Mouse (Mus musculus): Measurements from ENCODE around the gene Nsun2. TPM values are rescaled to one million over a fixed set of nuclear protein-coding genes. Genes with fewer than 3 reads are reported as not detected.
"Not testable (repeated sequence)": the region's sequence is repeated elsewhere in the genome, so short reads cannot be mapped to it uniquely, and the experiment has no call there.

Gene Nsun2
- polyA plus RNA-seq, 1 experiment: 92.2 TPM

DNA sequence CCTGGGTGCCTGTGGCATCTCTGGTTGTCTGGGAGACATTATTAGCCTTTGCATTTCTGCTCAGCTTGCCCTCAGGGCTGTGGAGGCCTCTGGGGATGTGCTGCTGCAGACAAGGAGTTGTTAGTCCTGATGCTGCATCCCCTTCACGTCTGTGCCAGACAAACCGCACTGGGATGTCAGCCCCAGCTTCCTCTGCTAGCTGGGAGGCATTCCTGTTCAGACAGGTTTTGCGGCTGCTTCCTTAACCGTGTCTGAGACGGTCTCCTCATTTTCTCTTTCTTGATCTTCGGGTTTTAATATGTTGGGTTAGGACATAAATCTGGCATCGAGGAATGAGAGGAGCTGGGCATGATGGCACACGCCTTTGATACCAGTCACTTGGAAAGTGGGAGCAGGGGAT, 58.7 kb downstream of the Nsun2 start:
- DNase-seq (ENCODE audit: low read depth): peak; percentile 89

DNA sequence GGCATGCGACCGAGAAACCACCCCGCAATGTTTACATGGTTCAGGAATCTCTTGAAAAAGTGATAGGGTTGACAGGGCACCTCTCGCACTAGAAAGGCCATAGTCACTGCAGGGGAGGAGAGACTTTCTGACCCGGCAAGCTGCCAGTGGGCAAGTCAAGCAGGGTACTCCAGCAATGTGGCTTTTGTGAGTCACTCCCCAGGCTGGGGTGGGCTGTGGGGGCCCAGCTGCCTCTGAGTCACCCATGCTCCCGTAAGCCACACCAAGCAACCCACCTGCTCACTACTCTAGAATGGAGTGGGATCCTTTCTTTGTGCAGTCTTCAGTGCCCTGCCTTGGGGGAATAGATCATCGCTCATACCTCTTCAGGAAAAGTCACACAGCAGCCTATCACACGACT, 59.9 kb downstream of the Nsun2 start:
- DNase-seq (ENCODE audit: low read depth): no peak

DNA sequence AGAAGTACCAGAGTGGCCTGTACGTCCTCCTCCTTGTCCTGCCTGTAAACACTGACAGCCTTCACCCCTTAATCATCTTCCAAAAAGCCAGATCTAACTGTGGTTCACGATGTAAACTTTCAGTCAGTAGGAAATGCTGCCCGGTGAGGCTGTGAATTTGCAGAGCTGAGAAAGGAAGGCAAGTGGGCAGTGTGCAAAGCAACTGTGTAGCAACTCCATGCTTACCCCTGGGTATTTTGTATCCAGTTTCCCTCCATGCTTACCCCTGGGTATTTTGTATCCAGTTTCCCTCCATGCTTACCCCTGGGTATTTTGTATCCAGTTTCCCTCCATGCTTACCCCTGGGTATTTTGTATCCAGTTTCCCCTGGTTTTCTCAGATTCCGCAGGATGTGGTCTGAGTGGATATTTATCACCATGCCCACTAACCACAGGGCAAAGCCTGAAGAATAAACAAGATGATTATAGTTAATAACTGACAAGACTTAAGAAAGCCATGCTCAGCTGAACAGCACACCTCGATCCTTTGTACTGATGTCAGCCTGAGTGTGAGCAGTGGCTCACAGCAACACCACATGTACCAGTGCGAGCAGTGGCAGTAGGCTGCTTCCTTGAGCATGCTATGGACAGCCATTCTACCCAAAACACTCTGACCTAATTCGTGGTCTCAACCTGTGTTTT, 61.2 kb downstream of the Nsun2 start:
- no peak for DNase-seq (ENCODE audit: low read depth)

DNA sequence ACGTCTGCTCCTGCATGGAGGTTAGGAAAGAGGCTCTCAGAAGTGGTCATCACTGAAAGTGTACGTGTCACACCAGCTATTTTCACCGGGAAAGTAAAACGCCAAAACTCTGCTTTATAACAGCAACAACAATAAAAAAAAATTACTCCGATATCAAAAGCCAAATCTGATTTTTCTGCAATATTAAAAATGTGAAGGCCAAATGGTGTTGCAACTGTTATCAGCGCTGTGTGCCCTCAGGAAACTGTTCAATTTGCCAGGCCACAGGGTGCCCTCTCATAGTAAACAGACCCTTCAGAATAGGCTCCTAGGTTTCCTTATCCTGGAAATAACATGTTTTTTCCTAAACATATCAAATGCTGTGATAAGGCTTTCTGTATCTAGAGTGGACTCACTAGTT, 62.4 kb downstream of the Nsun2 start:
- DNase-seq (ENCODE audit: low read depth): no peak

DNA sequence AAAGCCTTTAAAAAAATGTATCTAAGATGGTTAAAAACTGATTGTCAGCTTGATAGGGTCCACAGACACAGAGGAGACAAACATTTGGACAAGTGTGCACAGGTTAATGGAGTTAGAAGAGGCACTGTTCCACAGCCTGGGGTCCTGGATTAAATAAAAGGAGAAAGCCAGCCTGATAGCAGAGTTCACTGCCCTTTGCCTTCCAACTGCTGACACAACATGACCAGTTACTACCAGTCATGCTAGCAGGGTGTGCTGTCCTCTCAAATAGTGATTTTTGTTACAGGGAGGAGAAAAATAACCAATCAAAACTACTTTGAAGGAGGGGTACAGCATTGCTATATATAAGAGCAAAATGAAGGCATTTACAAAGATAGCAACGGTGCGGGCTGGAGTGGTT, 63.0 kb downstream of the Nsun2 start:
- DNase-seq (ENCODE audit: low read depth): no peak

DNA sequence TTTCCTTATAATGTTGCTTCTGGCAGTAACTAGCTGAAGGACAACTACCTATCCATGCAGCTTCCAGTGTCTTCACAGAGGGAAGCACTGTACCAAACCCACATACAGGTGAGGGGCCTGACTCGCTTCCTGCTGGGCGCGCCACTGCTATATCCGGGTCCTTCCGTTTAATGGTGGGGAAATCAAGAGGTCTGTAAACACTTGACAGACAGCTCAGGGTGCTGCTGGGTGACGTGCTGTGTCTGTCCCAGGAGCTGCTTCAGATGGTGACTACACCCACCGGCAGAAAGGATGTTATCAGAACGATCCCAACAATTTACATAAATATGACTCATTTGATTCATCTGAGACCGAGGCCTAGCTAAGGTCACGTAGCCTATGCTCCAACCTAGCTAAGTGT, 65.3 kb downstream of the Nsun2 start:
- DNase-seq (ENCODE audit: low read depth): no peak

DNA sequence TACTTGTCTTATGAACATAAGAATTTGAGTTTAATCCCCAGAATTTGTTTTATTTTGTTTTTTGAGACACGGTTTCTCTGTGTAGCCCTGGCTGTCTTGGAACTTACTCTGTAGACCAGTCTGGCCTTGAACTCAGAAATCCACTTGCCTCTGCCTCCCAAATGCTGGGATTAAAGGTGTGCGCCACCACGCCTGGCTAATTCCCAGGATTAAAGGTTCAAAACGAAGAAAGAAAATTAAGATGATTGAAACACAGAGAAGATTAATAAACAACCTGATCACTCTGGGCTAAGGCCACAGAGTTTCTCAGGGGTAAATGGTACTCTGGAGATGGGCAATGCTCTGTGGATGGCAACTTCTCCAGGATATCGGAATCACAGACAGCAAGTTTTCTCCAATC, 67.3 kb downstream of the Nsun2 start:
- DNase-seq (ENCODE audit: low read depth): not testable (repeated sequence)

DNA sequence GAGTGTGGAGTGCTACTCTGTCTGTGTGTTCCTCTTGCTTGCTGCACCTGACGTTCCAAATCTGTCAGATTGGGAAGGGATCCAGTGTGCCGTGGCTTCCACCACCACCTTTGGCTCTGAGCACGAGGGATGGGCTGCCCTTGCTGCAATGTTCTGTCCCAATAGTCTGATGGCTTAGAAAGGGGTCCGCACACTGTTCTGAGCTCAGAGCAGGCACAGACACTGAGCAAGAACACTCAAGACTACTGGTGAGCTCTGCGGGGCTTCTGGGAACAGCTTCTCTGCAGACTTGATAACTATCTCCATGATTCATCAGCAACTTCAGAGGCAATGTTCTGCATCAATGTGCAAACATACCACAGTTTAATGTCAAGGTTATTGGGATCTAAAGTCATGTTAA, 67.8 kb downstream of the Nsun2 start:
- DNase-seq (ENCODE audit: low read depth): no peak

DNA sequence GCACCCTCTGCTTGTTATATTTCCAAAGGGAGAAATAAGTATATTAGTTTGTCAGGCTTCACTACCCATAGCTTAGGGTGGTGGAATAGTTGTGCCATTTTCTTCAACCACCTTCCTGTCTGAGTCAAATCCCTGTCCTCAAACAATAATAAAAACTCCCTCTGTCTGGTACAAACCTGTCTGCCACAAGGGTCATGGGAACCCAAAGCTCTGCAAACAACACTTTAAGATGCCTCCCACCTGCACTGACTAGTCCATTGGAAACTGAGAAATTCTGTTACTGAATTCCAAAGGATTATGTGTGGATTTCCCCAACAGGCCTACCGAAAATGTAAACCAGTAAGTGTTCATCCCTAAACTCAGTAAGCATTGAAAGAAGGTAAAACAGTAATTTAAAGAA, 71.1 kb downstream of the Nsun2 start:
- DNase-seq (ENCODE audit: low read depth): no peak

DNA sequence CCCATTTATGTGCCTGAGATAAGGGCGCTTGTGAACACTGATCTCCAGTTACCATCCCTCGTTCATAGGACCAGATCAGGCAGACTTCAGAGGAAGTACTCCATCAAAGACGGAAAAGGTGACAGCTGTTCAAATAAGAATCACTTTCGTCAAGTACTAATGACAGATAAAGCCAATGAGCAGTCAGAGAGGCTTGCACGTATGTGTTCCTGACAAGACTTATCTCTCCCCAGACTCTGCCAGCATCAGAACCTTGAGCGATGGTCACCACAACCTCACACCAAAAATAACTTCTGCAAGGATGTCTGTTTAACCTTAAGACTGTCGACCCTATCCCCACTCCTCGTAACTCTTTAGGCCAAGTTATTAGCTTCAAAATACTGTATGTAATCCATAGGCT, 75.2 kb downstream of the Nsun2 start:
- DNase-seq (ENCODE audit: low read depth): no peak

DNA sequence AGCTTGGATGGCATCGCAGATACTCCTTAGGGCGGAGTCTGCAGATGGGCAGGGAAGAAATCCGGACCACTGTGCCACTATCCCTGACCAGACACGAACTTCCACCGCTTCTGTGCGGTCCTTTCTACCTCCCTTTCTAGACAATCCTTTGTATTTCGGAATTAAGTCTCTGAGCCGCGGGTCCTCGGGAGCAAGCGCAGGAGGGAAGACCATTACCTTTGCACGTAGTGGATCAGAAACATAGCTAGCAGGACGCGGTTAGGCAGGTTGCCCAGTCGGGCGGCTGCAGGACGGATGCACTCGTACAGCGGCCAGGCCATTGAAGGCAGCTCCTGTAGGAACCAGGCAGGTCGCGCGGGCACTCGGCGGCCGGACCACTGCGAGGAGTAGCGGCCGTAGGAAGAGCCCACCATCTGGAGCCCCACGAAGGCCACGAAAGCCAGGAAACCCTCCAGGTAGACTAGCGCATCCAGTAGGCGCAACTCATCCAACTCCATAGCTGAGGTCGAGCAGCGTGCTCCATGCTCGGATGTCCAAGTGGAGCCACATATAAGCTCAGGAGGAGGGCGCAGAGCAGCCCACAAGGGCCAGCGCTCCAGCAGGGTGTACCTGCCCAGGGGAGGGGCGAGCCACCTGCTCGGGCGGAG, 77.3 kb downstream of the Nsun2 start:
- no peak for DNase-seq (ENCODE audit: low read depth)

DNA sequence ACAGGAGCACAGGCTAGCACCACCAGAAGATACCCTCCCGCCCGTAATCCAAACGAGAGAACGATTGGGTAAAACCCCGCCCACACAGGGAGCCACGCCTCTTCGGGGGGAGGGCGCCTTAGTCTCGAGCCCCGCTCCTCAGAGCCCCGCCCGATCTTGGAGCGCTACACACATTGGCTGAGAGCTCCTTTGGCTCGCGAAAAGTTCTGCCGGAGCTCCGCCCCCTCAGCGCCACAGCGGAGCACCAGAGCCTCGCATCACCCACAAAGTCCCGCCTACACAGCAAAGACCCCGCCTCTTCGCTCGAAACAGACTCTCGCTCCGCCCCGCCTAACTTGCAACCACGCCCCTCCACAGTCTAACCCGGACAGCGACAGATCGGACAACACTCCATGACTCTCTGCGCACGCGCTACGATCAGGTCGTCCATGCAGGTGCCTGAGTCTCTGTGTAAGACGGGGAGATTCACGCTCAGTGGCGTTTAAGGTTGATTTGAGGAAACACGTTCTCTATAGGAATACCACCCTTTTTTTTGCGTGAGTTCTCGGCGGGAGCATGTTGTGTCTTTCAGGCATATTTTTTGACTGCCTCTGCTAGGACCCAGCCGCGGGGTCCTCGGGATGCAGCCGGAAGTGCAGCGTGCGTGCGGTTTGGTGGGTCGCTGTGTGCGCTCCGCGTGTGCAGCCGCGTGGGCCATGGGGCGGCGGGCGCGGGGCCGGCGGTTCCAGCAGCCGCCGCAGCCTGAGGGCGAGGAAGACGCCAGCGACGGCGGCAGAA, 78.0 kb downstream of the Nsun2 start, which contains the start of gene Srd5a1:
Gene Srd5a1, minus strand, starts transcription at position 45 of the 777 bp plus-strand sequence.
- DNase-seq (ENCODE audit: low read depth): peak; percentile 98

DNA sequence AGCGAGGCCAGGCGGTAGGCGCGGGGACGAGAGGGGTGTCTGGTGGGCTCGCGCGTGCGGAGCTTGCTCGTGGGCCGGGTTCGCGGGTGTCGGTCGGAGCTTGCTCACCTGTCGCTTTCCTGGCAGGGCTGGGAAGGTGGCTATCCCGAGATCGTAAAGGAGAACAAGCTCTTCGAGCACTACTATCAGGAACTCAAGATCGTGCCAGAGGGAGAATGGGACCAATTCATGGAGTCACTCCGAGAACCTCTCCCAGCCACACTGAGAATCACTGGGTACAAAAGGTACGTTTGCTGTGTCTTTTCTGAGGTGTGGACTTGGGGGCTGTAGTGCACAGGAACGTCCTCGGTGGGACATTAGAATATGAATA, 78.6 kb downstream of the Nsun2 start:
- DNase-seq (ENCODE audit: low read depth): no peak

DNA sequence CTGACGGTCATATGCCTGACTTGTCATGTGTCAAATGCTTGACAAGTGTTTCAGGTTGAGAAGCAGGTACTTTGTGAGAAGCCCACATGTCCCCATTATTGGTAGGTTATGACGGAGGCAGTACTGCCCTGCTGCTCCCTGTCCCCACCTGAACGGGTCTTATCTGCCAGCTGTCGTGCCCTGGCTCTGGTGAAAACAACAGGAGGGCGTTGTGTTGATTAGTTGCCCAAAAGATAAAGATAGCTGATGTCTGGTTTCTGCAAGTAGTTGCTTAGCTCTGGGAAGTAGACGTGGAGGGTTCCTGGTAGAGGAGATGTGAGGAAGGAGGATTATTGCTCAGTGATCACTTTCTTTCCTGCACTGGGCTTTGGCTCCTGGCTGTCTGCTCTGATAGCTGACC, 83.2 kb downstream of the Nsun2 start:
- DNase-seq (ENCODE audit: low read depth): no peak

DNA sequence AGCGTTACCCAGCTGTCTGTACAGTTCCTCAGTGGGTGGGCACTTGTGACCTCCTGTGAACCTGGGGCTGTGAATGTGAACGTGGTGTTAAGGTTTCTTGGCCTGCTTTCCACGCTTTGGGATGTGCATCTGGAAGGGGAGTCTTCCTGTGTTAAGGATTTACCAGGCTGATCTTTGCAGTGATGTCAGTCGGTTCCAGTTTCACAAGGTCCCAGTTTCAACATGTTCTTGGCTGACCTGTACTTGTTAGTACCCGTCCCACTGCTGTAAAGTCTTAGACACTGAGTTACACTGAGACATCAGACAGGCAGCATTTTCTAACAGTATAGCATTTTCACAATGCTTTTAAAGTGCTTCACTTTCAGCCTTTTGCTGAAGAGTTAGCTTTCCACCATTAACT, 90.3 kb downstream of the Nsun2 start:
- DNase-seq (ENCODE audit: low read depth): peak; percentile 82

DNA sequence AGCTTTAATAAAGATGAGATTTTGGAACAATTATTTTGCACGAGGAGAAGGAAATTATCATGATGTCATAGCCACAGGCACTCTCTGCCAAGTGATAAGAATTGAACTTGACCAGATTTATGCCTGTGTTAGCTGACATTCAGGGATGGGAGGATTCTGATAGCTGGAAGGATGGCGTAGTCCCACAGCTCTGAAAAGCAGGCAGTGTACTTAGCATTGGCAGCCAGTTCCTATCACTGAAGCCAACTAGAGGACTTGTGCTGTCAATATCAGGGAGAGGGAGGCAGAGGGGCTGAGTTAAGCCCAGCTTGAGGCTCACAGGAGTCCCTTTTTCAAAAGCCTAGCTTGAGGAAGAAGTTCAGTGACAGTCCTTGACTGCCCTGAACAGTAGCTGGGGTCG, 91.0 kb downstream of the Nsun2 start:
- no peak for DNase-seq (ENCODE audit: low read depth)

DNA sequence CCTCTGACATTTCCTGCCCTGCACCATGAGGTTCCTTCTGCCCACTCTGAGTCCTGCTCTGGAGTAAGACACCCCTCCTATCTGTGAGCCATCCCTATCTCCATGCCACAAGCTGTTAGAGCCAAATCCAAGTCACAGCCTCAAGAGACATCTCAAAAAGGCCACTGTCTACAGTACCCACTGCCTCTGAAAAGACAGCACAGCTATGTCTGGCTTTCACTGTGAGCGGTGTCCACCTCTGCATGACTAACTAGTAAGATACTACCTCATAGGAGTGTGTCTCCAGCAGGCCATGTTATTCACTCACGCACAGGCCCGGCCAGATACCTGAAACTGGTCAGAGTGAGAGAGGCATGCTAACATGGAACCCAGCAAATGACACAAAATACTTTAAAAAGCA, 94.4 kb downstream of the Nsun2 start:
- DNase-seq (ENCODE audit: low read depth): no peak

DNA sequence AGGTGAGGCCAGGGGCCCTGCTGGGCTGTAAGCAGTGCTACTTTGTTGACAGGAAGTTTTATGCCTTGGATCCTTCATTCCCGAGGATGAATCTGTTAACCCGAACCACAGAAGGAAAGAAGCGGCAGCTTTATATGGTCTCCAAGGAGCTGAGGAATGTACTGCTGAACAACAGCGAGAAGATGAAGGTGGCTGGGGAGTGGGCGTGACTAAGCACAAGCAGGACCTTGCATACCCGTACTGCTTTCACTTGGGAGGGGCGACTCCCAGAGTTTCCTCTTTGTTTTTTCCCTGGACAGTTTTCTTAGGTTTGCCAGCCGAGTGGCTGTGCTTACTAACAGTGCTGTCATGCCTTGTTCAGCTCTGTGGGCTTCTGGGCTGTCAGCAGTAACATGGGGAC, 97.0 kb downstream of the Nsun2 start:
- DNase-seq (ENCODE audit: low read depth): no peak

DNA sequence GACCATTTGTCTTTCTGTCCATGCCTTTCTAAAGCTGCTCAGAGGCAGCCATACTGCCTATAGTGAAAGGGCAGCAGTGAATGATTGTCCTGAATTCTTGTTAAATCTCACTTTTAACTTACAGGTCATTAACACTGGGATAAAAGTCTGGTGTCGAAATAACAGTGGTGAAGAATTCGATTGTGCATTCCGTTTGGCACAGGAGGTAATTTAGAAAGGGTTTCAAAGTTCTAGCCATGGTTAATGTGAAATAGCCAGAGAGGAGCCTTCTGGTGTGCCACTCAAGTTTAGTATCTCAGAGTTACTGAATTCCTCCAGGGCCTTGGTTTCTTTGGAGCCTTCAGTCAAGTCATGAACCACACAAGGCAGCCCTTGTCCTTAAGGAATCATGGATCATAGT, 97.6 kb downstream of the Nsun2 start:
- no peak for DNase-seq (ENCODE audit: low read depth)

DNA sequence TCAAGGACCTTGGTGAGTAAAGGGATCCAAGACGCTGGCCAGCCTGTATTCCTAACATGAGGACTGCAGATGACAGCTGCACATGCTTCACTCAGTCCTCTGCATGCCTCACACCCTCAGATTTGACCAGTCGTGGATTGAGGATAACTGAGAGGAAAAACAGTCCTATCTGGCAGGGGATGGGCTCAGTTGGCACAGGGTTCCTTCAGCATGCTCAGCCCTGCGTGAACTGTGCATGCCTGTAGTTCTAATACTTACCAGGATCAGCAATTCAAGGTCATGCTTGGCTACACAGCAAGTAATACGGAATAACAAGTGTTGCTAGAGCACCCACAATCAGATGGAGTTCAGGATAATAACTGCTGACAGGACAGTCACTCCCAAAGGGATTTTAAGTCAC, 98.1 kb downstream of the Nsun2 start:
- no peak for DNase-seq (ENCODE audit: low read depth)

DNA sequence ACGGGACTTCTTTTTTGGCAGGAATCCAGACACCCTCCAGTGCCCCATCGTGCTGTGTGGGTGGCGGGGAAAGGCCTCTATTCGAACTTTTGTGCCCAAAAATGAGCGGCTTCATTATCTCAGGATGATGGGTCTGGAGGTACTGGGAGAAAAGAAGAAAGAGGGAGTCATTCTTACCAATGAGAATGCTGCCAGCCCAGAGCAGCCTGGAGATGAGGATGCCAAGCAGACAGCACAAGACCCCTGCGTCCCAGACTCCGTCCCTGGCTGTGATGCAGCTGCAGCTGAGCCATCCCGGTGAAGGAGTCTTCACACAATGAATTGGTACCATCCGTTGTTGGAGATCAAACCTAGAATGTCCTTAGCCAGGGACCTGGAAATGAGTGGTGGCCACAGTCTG, 100.0 kb downstream of the Nsun2 start:
- no peak for DNase-seq (ENCODE audit: low read depth)

DNA sequence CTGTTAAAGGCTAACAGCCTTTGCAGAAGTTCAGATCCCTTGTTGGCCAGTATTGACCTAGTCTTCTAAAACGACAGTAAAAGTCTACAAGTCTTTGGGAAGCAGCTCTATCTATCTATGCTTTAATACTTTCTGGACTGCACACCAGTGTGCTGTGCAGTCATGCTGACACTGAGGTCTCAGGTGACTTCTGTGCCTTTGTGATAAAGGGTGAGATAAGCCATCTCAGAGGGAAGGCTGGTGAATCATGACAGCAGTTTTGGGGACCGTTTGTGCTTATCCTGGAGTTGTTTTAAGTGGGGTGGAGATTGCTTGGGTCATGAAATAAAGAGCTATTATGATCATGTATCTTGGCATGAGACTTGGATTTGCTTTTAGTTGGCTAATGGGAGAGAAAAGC, 100.4 kb downstream of the Nsun2 start:
- DNase-seq (ENCODE audit: low read depth): no peak

DNA sequence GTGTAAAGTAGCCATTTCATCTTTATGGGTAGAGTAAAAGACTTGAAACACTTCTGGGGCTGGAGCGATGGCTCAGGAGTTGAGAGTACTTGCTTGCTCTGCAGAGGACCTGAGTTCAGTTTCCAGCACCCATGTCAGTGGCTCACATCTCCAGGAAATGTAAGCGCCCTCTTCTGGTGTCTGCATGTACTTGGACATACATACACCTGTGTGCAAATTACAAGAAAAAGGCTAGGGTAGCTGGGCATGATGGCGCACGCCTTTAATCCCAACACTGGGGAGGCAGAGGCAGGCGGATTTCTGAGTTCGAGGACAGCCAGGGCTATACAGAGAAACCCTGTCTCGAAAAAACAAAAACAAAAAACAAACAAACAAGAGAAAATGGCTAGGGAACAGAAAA, 102.3 kb downstream of the Nsun2 start:
- DNase-seq (ENCODE audit: low read depth): not testable (repeated sequence)

Data from gonadal fat pad, adult 2 months (tissue).